Mouse (Mus musculus) bone marrow macrophage, adult 2 months (primary cell): ENCODE measurements around the gene Gm16503. TPM values are rescaled to one million over a fixed set of nuclear protein-coding genes. Genes with fewer than 3 reads are reported as not detected.
"Not testable (repeated sequence)": the region's sequence is repeated elsewhere in the genome, so short reads cannot be mapped to it uniquely, and the experiment has no call there.

ENCODE experiments used
- H3K27ac ChIP-seq: 2 replicates; pipeline ENCODE4 v1.5.1; 2012; ENCODE audit warnings: low read depth, low read length; ENCODE audit not compliant: insufficient read depth
- H3K4me1 ChIP-seq: 2 replicates; pipeline ENCODE4 v1.6.1; 2012; ENCODE audit warnings: low read length; ENCODE audit not compliant: control insufficient read depth, insufficient read depth
- H3K4me3 ChIP-seq: 2 replicates; pipeline ENCODE4 v1.5.1; 2012; ENCODE audit warnings: mild to moderate bottlenecking, low read length, moderate library complexity; ENCODE audit not compliant: insufficient read depth
- CTCF ChIP-seq: IDR thresholded peaks from 2 replicates; pipeline ENCODE4 v1.5.1; 2012; ENCODE audit warnings: low read depth, mild to moderate bottlenecking, low read length, moderate library complexity
- POLR2A ChIP-seq: IDR thresholded peaks from 2 replicates; pipeline ENCODE4 v1.6.1; 2012; ENCODE audit warnings: mild to moderate bottlenecking, low read depth, low read length, borderline replicate concordance
- polyA plus RNA-seq: library from polyadenylated mRNA; stranded (reverse); fragments of >200 nt; gene quantifications from 2 replicates; pipeline ENCODE4 v1.2.4, GENCODE M21; 2012; ENCODE audit not compliant: missing spikeins, insufficient read depth, insufficient read length

Gm16503 gene
- polyA plus RNA-seq: 0.56 and 0.72 TPM in 2 replicates

DNA sequence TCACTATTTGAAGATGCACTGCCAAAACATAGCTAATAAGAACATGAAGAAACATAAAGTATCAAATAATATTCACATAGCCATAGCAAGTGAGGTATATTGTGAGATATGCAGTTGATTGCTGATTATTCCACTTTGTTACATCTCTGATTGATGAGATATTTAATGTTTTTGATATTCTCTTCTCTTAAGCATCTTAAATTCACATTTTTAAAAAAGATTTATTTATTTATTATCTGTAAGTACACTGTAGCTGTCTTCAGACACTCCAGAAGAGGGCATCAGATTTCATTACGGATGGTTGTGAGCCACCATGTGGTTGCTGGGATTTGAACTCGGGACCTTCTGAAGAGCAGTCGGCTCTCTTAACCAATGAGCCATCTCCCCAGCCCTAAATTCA, at the start of gene Gm16503:
Gene Gm16503 (plus strand): TSS at position 301 of the 400 bp plus-strand sequence.
- H3K27ac ChIP-seq, H3K4me1 ChIP-seq, H3K4me3 ChIP-seq: not testable (repeated sequence)

DNA sequence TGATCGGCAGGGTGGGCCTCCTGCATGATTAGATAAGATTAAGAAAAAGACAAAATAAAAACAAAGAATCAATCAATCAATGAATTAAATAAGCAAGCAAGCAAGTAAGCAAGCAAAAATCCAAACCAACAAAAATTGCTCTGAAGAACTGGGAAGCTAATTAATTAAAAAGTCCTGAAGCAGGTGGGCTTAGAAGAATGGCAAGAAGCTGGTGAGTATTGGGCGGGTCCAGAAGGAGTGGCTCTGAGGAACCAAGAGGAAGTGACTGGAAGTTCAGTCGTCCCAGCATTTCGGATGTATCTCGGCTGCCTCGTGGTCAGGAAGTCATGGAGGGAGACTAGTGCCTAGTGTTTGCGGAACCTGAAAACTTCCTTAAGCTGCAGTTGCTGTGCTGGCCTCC, 47.9 kb upstream of the Gm16503 start, which contains the start of gene Zfp982:
Gene Zfp982 (plus strand): TSS at position 301 of the 400 bp plus-strand sequence.
- H3K4me1 ChIP-seq, H3K4me3 ChIP-seq, H3K27ac ChIP-seq: not testable (repeated sequence)

- H3K27ac ChIP-seq, H3K4me3 ChIP-seq, H3K4me1 ChIP-seq: not testable (repeated sequence)
Observed at GRCm38 (mm10) chr4:147498772-147499613, 41.0 kb upstream of the Gm16503 start.

DNA sequence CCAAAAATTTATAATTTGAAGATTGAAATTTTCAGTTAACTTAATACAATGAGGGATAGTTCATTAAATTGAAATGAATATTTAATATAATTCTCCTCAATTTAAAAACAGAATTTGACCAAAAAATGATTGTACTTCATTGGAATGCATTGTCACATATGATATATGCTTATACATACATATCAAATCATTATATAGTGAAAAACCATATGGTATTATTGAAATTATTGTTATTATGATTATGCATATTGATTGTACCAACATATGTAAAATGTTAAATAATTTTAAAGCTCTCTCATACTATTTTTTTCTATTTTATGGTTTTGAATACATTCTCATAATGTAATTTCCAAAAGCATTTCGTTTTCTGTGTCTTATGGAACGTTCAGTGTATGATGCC, 30.8 kb upstream of the Gm16503 start:
- no peak overlapping the region for H3K4me3 ChIP-seq
- no peak overlapping the region for H3K27ac ChIP-seq
- no peaks in the 10 kb centered on the region for H3K4me1 ChIP-seq
- no peak for TF ChIP-seq CTCF
- no peak for TF ChIP-seq POLR2A

DNA sequence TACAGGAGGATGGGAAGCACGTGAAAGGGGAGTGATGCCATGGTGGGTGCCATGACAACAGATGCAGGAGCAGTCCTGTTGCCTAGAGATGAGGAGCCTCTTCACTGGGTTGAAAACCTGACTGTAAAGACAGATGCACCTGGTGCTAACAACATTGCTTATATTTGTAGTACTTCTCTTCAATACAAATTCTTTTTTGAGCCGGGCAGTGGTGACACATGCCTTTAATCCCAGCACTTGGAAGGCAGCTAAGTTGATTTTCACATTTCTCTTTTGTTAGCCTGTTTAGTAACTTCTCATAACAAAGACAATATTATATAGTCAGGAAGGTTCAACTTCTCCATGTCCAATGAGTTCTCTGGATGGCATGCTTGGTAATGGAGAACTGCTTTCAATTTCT, 21.0 kb upstream of the Gm16503 start:
- Histone ChIP-seq H3K4me1 (no peaks in the 10 kb centered on the region), H3K4me3 (no peak overlapping the region), H3K27ac (no peak overlapping the region)
- TF ChIP-seq CTCF (no peak), POLR2A (no peak)

GRCm38 (mm10) chr4:147520100-147520499, 19.9 kb upstream of the Gm16503 start:
- TF ChIP-seq POLR2A (no peak), CTCF (no peak)
- H3K4me1 ChIP-seq: no peaks in the 10 kb centered on the region
- no peak overlapping the region for H3K4me3 ChIP-seq
- H3K27ac ChIP-seq: no peak overlapping the region

GRCm38 (mm10) chr4:147525125-147525524, 14.9 kb upstream of the Gm16503 start:
- no peaks in the 10 kb centered on the region for H3K4me1 ChIP-seq
- no peak overlapping the region for H3K4me3 ChIP-seq
- no peak overlapping the region for H3K27ac ChIP-seq
- TF ChIP-seq POLR2A: no peak
- TF ChIP-seq CTCF: no peak

- Histone ChIP-seq H3K27ac (no peak overlapping the region), H3K4me3 (no peak overlapping the region), H3K4me1 (no peaks in the 10 kb centered on the region)
- TF ChIP-seq CTCF (no peak), POLR2A (no peak)
Observed at GRCm38 (mm10) chr4:147530366-147530765, 9.7 kb upstream of the Gm16503 start.

DNA sequence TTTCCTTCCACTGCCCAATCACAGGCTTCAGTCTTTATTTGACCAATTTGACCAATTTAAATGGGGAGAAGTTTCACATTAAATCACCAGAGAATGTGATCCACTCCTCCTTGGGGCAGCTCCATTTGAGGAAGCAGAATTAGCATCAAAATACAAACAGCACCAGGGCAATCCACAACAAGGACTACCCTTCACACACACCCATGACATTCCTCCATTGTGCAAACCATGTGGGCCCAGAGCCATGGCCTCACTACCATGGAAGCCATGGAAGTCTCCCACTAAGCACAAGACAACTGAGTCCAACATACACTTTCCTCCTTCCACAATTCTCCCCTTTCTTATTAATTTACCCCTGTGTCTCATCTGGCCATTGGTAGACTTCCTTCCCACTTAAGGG, 4.1 kb upstream of the Gm16503 start:
- not testable (repeated sequence) for H3K27ac ChIP-seq, H3K4me1 ChIP-seq, H3K4me3 ChIP-seq

- no peak overlapping the region for H3K27ac ChIP-seq
- no peak for TF ChIP-seq POLR2A
- TF ChIP-seq CTCF: no peak
Observed at GRCm38 (mm10) chr4:147537702-147538101, 2.3 kb upstream of the Gm16503 start.

DNA sequence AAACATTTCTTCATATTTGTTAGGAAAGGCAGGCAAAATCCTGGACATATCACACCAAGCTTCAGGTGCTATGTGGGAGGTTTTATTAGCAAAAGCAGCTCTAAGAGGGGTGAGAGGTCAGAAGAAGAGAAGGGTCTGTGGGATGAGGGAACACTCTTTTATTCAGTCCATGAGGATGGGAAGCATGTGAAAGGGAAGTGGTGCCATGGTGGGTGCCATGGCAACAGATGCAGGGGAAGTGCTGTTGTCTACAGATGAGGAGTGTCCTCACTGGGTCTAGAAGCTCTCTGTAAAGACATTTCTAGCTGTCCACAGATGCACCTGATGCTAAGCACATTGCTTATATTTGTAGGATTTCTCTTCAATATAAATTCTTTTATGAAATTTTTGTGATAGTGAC, 1.1 kb downstream of the Gm16503 start:
- H3K27ac ChIP-seq: no peak overlapping the region
- no peaks in the 10 kb centered on the region for H3K4me1 ChIP-seq
- no peak for TF ChIP-seq CTCF
- no peak for TF ChIP-seq POLR2A
- H3K4me3 ChIP-seq: no peak overlapping the region

More at GRCm38 (mm10) chr4:147537702-147538101, 2.3 kb upstream of the Gm16503 start:
- H3K4me3 ChIP-seq: no peak overlapping the region
- no peaks in the 10 kb centered on the region for H3K4me1 ChIP-seq

GRCm38 (mm10) chr4:147553071-147553470, 13.1 kb downstream of the Gm16503 start, which contains the start of gene Zfp985:
Zfp985 (plus strand) TSS chr4:147553277.
- not testable (repeated sequence) for H3K4me3 ChIP-seq, H3K4me1 ChIP-seq, H3K27ac ChIP-seq

- H3K4me1 ChIP-seq, H3K27ac ChIP-seq, H3K4me3 ChIP-seq: not testable (repeated sequence)
Observed at GRCm38 (mm10) chr4:147554361-147554760, 14.3 kb downstream of the Gm16503 start.

- H3K27ac ChIP-seq, H3K4me1 ChIP-seq, H3K4me3 ChIP-seq: not testable (repeated sequence)
Observed at GRCm38 (mm10) chr4:147556921-147557320, 16.9 kb downstream of the Gm16503 start.

GRCm38 (mm10) chr4:147558011-147558410, 18.0 kb downstream of the Gm16503 start:
- not testable (repeated sequence) for H3K4me3 ChIP-seq, H3K27ac ChIP-seq, H3K4me1 ChIP-seq
